Mouse (Mus musculus) splenic B cell, adult 2 months (primary cell): ENCODE results near the gene Slco2a1.

Experiments
- DNase-seq: peaks from one replicate; pipeline ENCODE4 v3.0.0-alpha.2; 2011; ENCODE audit warnings: low read depth, low spot score
- H3K27me3 ChIP-seq: 2 replicates; pipeline ENCODE4 v1.6.1; 2012; ENCODE audit warnings: mild to moderate bottlenecking, low read length, moderate library complexity, mixed read lengths; ENCODE audit not compliant: control insufficient read depth, poor library complexity, insufficient read depth, severe bottlenecking
- H3K36me3 ChIP-seq: 2 replicates; pipeline ENCODE4 v1.6.1; 2012; ENCODE audit warnings: mild to moderate bottlenecking, low read length, moderate library complexity, mixed read lengths; ENCODE audit not compliant: control insufficient read depth, poor library complexity, insufficient read depth, severe bottlenecking

Gene Slco2a1

DNA sequence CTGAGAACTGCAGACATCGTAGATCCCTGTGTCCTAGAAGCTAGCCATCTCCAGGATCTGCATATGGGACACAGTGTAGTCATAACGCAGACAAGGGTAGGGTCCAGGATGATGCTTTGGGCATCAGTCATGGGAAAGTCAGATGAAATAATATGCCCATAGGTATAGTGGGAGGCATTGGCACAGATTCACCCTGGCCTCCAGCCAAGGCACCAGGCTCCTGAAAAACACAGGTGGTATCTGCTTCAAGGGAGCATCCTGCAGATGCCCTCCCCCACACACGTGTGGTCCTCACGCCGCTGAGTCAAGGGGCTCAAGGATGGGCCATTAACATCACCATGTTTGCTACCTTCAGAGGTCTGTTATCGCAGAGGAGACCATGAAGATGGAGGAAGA, 83.7 kb downstream of the Slco2a1 start:
- DNase-seq, result no peak
- Histone ChIP-seq H3K27me3 (no peaks in the 10 kb centered on the region), H3K36me3 (no peaks in the 10 kb centered on the region)

- no peak for DNase-seq
Observed at GRCm38 (mm10) chr9:103072926-103073515, 84.5 kb downstream of the Slco2a1 start.

DNA sequence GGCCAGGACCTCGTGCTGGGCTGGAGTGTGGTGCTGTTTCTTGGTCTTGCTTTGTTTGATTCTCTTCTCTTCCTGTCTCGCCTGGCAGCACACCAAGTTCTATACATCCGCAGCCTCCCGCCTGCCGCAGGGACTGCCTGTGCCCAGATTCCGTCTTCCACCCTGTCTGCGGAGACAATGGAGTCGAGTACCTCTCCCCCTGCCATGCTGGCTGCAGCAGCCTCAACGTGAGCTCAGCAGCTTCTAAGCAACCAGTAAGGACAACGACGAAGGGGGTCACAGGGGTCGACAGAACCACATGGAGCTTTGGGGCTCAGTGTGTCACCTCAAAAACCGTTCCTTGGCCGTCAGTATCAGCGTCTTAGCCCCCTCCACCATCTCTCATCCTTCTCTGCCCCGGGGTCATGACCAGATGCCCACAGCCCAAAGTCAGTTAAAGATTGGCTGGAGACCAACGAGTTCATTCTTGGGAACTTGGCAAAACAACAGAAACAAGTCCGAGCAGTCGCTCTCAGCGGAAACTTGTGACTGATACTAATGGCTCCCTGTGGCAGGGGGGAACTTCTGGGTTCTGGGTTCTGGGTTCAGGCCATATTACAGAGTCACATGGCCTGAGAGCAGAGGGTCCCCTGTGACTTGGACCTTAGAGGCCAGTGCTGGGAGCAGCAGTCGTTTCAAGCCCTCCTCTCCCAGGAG, 88.5 kb downstream of the Slco2a1 start:
- H3K36me3 ChIP-seq, result no peaks in the 10 kb centered on the region
- DNase-seq, result no peak
- H3K27me3 ChIP-seq, result no peaks in the 10 kb centered on the region

More at GRCm38 (mm10) chr9:103072926-103073515, 84.5 kb downstream of the Slco2a1 start:
- H3K27me3 ChIP-seq, result no peaks in the 10 kb centered on the region
- H3K36me3 ChIP-seq, result no peaks in the 10 kb centered on the region

DNA sequence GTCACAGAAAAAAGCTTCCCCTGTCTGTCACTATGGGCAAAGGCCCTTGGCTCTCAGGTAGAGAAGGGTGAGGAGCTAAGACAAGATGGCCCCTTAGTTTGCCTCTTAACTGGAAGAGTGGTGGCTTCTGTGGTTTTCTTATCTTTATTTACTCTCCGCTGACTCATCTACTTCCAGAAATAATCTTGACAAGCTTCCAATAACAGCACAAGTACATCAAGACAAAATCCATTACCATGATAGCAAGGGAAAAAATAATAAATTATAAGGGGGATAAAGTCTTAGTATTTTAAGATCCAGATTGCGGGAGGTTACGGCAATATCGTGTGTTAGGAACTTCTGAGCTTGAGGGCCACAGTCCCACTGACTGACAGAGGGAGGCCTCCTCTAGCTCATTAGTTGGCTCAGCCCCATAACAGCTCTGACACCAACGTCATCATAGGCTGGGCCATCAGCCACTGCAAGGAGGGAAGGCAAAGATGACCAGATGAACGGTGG, 89.7 kb downstream of the Slco2a1 start:
- H3K36me3 ChIP-seq, result no peaks in the 10 kb centered on the region
- no peak for DNase-seq
- no peaks in the 10 kb centered on the region for H3K27me3 ChIP-seq

DNA sequence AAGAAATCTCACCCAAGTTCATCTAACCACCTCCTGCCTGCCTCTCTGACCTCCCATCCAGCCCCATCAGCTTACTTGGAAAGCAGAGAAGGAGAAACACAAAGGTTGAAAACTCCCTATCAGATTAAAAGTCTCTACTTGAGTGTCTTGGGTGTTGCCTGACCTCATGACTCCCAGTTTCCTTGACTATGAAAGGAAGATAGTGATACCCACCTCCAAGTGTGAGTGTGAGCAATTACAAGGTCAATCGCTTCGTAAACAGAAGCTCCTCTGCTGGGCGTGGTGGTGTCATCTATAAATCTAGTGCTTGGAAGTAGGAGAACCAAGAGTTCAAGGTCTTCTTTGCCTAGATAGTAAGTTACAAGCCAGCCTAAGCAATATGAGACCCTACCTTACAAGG, 91.7 kb downstream of the Slco2a1 start:
- no peak for DNase-seq
- Histone ChIP-seq H3K36me3 (no peaks in the 10 kb centered on the region), H3K27me3 (no peaks in the 10 kb centered on the region)

DNA sequence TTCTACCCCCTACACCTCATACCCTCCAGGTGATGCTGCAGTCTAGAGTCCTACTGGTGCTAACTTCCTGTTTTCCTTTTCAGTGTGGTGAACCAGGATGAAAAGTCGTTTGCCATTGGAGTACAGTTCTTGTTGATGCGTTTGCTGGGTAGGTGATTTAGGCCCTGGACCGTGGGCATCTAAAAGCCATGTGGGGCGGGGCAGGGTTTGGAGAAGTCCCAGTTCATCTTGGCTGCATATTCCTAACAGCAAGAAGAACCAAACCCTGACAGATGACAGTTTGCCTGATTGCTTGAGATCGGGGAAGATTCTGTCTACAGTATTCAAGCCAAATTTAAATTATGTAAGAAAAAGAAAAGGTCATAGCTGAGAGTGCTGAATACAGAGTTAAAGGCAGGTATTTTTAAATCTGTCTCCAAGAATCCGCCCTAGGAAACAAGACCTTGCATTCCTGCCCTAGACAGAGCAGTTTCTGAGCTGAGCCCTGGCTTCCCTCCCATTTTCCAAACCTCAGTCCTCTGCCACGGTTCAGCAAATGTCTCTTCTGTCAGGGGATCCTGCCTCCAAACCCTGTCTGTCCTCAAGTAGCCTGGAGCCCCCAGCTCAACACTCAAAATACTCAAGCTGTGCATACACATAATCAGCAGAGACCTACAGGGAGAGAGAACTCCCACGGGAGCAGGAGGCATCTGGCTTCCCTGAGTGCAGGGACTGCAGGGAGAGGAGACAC, 93.9 kb downstream of the Slco2a1 start:
- Histone ChIP-seq H3K27me3 (no peaks in the 10 kb centered on the region), H3K36me3 (no peaks in the 10 kb centered on the region)
- DNase-seq, result no peak

GRCm38 (mm10) chr9:103083405-103083804, 94.9 kb downstream of the Slco2a1 start:
- H3K36me3 ChIP-seq, result no peaks in the 10 kb centered on the region; the same call in 1 of the 2 replicates
- H3K27me3 ChIP-seq, result no peaks in the 10 kb centered on the region
- no peak for DNase-seq

- no peak for DNase-seq
Observed at GRCm38 (mm10) chr9:103086736-103087135, 98.2 kb downstream of the Slco2a1 start.

DNA sequence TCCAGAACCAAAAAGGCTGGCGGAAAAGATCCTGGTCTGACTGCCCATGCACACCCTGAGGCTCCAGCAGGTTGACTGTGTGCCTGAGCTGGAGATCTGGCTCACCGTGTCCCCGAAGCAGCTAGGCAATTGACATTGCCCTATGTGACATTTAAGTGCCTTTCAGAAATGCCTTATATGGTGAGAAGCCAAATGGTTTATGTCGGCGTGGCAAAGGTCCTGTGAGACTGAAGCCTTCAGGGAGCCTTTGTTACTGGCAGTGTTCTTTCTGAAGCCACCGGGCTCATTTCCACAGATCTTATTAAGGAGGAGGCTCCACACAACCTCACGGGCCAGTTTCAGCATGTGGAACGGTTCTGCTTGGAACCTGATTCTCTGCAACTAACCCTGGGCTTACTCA, 98.8 kb downstream of the Slco2a1 start:
- Histone ChIP-seq H3K36me3 (no peaks in the 10 kb centered on the region; the same call in 1 of the 2 replicates), H3K27me3 (no peaks in the 10 kb centered on the region)
- no peak for DNase-seq

More at GRCm38 (mm10) chr9:103086736-103087135, 98.2 kb downstream of the Slco2a1 start:
- Histone ChIP-seq H3K36me3 (no peaks in the 10 kb centered on the region; the same call in 1 of the 2 replicates), H3K27me3 (no peaks in the 10 kb centered on the region)

DNA sequence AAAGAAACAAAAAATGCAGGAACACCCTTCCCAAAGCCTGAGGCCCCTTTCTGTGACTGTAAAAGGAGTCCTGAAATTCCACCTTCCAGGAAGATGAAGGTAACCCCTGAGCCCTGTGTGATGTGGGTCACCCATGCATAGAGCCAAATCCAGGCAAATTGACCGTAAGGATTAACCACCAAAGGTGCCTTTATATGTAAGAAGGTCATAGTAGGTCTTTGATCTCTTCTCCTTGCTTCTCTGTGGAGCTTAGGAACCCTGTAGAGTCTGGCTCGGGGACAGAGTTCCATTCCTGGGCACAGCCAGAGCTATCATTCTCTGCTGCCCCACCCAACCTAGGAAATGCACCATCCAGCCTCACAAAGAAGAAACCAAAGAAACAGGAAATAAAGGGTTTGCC, 100.1 kb downstream of the Slco2a1 start:
- no peaks in the 10 kb centered on the region for H3K27me3 ChIP-seq
- no peak for DNase-seq

GRCm38 (mm10) chr9:103090116-103090875, 101.8 kb downstream of the Slco2a1 start:
- Histone ChIP-seq H3K36me3 (no peaks in the 10 kb centered on the region; the same call in 1 of the 2 replicates), H3K27me3 (no peaks in the 10 kb centered on the region)
- DNase-seq, result no peak

More for the DNA sequence above, 100.1 kb downstream of the Slco2a1 start:
- H3K36me3 ChIP-seq, result no peaks in the 10 kb centered on the region; the same call in 1 of the 2 replicates

- Histone ChIP-seq H3K36me3 (no peaks in the 10 kb centered on the region; the same call in 1 of the 2 replicates), H3K27me3 (no peaks in the 10 kb centered on the region)
- peak; percentile 5 for DNase-seq
Observed at GRCm38 (mm10) chr9:103091039-103091883, 102.7 kb downstream of the Slco2a1 start.

DNA sequence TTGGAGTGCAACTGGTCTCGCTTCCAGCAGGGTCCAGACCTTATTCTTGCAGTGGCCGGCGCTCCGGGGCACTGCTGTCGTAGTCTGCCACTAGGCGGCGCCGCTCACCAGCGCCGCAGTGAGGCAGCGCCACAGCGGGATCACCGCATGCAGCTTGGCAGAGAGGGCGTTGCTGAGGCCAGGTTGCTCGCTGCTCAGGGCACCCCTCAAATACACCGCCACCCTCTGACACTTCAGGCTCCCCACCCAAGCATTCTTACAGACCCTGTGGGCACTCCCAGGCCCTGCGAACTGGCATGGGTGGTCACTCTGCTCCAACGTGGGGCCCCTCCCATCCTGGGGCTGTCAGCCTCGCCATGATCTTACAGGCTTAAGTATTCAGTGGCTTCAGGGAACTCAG, 103.7 kb downstream of the Slco2a1 start:
- H3K36me3 ChIP-seq, result no peaks in the 10 kb centered on the region; the same call in 1 of the 2 replicates
- DNase-seq, result peak; percentile 87
- H3K27me3 ChIP-seq, result no peaks in the 10 kb centered on the region

DNA sequence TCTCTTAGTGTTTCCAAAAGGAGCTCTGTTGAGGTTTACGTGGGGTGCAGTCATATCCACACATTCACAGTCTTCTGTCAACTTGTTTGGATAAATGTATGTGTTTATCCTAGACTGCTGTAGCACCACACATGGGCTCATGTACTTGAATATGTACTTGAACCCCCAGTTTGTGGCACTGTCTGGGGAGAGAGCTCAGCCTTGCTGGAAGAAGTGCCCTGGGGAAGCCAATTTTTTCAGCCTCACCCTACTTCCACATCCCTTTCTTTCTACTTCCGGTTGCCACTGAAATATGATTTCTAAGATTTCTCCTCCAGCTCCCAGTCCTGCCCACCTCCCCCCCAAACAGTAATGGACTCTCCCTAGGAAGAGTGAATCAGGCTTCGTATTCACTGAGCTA, 105.2 kb downstream of the Slco2a1 start:
- Histone ChIP-seq H3K27me3 (no peaks in the 10 kb centered on the region), H3K36me3 (no peaks in the 10 kb centered on the region)
- no peak for DNase-seq
